Mouse (Mus musculus): ENCODE data around the gene Tldc2. TPM values are rescaled to one million over a fixed set of nuclear protein-coding genes. Genes with fewer than 3 reads are reported as not detected.

Gene Tldc2
- polyA plus RNA-seq, 1 experiment from 2014 or later: not detected

GRCm38 (mm10) chr2:157064978-157065878, 21.6 kb upstream of the Tldc2 start:
- peak overlapping the region; percentile 25; the same call in 1 of the 2 replicates for H3K27ac ChIP-seq
- H3K4me3 ChIP-seq: no peak overlapping the region
- H3K4me1 ChIP-seq: peaks cover 82% of the 10 kb centered on the region
- H3K9me3 ChIP-seq: no peaks in the 10 kb centered on the region
- peaks cover 57% of the 10 kb centered on the region for H3K36me3 ChIP-seq (replicated peaks)
- H3K27me3 ChIP-seq (ENCODE audit: poor library complexity, severe bottlenecking): no peaks in the 10 kb centered on the region
- 82% methylated on average over 14 of the region's 14 CpGs for WGBS
- DNase-seq (ENCODE audit: extremely low spot score, low spot score): no peak

GRCm38 (mm10) chr2:157065879-157066226, 21.0 kb upstream of the Tldc2 start:
- Histone ChIP-seq H3K27ac (no peak overlapping the region), H3K9me3 (no peaks in the 10 kb centered on the region), H3K36me3 (replicated peaks) (peaks cover 60% of the 10 kb centered on the region), H3K4me3 (no peak overlapping the region), H3K4me1 (peaks cover 88% of the 10 kb centered on the region), H3K27me3 (ENCODE audit: poor library complexity, severe bottlenecking) (no peaks in the 10 kb centered on the region)
- WGBS: 84% methylated on average over 7 of the region's 7 CpGs
- DNase-seq (ENCODE audit: extremely low spot score, low spot score): no peak

DNA sequence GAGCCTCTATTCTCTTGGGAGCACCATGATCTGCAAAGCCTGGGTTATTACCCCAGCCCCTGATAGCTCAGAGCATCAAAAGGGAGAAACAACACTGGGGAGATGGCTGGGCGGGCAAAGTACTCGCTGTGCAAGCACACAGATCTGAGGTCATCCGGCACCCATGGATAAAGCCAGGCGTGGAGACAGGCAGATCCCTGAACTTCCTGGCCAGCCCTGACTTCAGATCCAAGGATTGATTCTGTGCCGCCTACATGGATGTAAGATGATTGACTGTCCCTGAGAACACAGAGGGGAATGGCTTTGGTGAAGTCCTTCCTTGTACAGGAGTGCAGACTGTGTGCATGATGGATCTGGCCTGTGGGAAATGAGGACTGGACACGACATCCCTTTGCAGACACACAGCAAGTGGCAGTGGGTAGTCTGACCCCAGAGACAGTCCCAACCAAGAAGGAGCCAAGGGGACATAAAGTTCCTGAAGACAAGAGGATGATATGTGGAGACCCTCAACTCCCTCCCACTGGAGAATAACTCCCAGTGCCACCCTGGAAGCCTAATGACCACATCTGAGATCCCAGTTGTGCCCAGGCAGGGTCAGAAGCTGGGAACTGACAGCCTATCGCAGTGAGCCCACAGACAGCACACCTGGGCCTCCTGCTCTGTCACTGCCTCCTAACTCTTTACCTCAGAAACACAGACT, 20.0 kb upstream of the Tldc2 start:
- no peak for DNase-seq (ENCODE audit: extremely low spot score, low spot score)
- WGBS: 90% methylated on average over 7 of the region's 7 CpGs
- peaks cover 96% of the 10 kb centered on the region for H3K4me1 ChIP-seq

GRCm38 (mm10) chr2:157068701-157069354, 18.0 kb upstream of the Tldc2 start:
- H3K4me1 ChIP-seq: peaks cover 97% of the 10 kb centered on the region
- 76% methylated on average over 14 of the region's 14 CpGs for WGBS
- peaks cover 67% of the 10 kb centered on the region for H3K36me3 ChIP-seq (replicated peaks)
- DNase-seq (ENCODE audit: extremely low spot score, low spot score): no peak
- peak overlapping the region; percentile 66 for H3K27ac ChIP-seq
- H3K27me3 ChIP-seq (ENCODE audit: poor library complexity, severe bottlenecking): no peaks in the 10 kb centered on the region
- H3K9me3 ChIP-seq: no peaks in the 10 kb centered on the region
- 0 out of 2 replicates have a peak overlapping the region, but pooled peaks have one; percentile 1 for H3K4me3 ChIP-seq

More for the DNA sequence above, 20.0 kb upstream of the Tldc2 start:
- Histone ChIP-seq H3K9me3 (no peaks in the 10 kb centered on the region), H3K27ac (no peak overlapping the region), H3K36me3 (replicated peaks) (peaks cover 62% of the 10 kb centered on the region), H3K27me3 (ENCODE audit: poor library complexity, severe bottlenecking) (no peaks in the 10 kb centered on the region), H3K4me3 (no peak overlapping the region)

GRCm38 (mm10) chr2:157069355-157069735, 17.5 kb upstream of the Tldc2 start:
- 0 out of 2 replicates have a peak overlapping the region, but pooled peaks have one; percentile 1 for H3K4me3 ChIP-seq
- 57% methylated on average over 3 of the region's 3 CpGs for WGBS
- no peaks in the 10 kb centered on the region for H3K9me3 ChIP-seq
- H3K36me3 ChIP-seq (replicated peaks): peaks cover 68% of the 10 kb centered on the region
- H3K4me1 ChIP-seq: peaks cover 97% of the 10 kb centered on the region
- H3K27me3 ChIP-seq (ENCODE audit: poor library complexity, severe bottlenecking): no peaks in the 10 kb centered on the region
- H3K27ac ChIP-seq: peak overlapping the region; percentile 66
- no peak for DNase-seq (ENCODE audit: extremely low spot score, low spot score)

GRCm38 (mm10) chr2:157069755-157070315, 17.0 kb upstream of the Tldc2 start:
- H3K4me1 ChIP-seq: peaks cover 97% of the 10 kb centered on the region
- 0 out of 2 replicates have a peak overlapping the region, but pooled peaks have one; percentile 1 for H3K4me3 ChIP-seq
- H3K27me3 ChIP-seq (ENCODE audit: poor library complexity, severe bottlenecking): no peaks in the 10 kb centered on the region
- 62% methylated on average over 3 of the region's 3 CpGs for WGBS
- DNase-seq (ENCODE audit: extremely low spot score, low spot score): no peak
- H3K36me3 ChIP-seq (replicated peaks): peaks cover 66% of the 10 kb centered on the region
- H3K9me3 ChIP-seq: no peaks in the 10 kb centered on the region
- H3K27ac ChIP-seq: peak overlapping the region; percentile 66

DNA sequence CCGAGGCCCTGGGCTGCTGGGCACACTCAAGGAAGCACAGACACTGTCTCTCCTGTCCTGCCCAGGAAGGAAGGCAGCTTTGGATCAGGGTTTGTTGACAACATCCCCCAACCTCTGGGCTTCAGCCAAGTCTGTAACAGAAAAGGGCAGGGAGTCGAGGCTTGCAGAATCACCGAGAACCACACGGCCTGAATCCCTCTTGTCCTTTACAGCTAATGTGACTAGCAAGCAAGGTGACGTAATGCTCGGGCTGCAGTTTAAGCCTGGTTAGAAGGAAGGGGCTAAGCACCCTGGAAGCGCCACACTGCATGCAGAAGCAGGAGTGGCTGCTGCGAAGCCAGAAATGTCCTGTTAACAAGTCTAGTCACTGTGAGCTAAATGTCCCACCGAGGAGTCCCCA, 16.5 kb upstream of the Tldc2 start:
- 75% methylated on average over 9 of the region's 9 CpGs for WGBS
- peaks cover 66% of the 10 kb centered on the region for H3K36me3 ChIP-seq (replicated peaks)
- no peaks in the 10 kb centered on the region for H3K27me3 ChIP-seq (ENCODE audit: poor library complexity, severe bottlenecking)
- H3K9me3 ChIP-seq: no peaks in the 10 kb centered on the region
- peak overlapping the region; percentile 66 for H3K27ac ChIP-seq
- no peak for DNase-seq (ENCODE audit: extremely low spot score, low spot score)
- no peak overlapping the region for H3K4me3 ChIP-seq
- peaks cover 97% of the 10 kb centered on the region for H3K4me1 ChIP-seq

DNA sequence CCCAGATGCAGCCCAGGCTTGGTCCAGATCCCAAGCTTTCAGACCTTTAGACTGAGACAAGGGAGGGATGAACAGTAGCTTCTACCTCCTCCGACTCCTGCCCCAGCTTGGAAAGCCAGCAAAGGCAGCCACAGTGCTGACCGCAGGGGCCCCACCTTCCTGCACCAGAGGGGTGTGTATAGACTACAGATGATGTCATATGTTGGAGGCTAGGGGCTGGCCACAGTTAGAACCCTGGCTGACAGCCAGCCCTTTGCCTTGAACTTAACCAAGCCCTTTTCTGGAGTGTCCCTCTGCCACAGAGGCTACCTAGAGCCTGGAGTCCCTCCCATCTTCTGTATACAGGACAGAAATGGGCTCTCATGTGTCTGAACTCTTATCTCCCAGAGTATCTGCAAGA, 15.3 kb upstream of the Tldc2 start:
- Histone ChIP-seq H3K4me1 (peaks cover 100% of the 10 kb centered on the region), H3K27ac (no peak overlapping the region), H3K4me3 (no peak overlapping the region), H3K36me3 (replicated peaks) (peaks cover 71% of the 10 kb centered on the region), H3K9me3 (no peaks in the 10 kb centered on the region), H3K27me3 (ENCODE audit: poor library complexity, severe bottlenecking) (no peaks in the 10 kb centered on the region)
- no peak for DNase-seq (ENCODE audit: extremely low spot score, low spot score)
- WGBS: 90% methylated on average over 2 of the region's 2 CpGs

GRCm38 (mm10) chr2:157072316-157072990, 14.4 kb upstream of the Tldc2 start:
- Histone ChIP-seq H3K27ac (no peak overlapping the region; the same call in 1 of the 2 replicates), H3K4me3 (no peak overlapping the region), H3K27me3 (ENCODE audit: poor library complexity, severe bottlenecking) (no peaks in the 10 kb centered on the region), H3K36me3 (replicated peaks) (peaks cover 70% of the 10 kb centered on the region), H3K9me3 (no peaks in the 10 kb centered on the region), H3K4me1 (peaks cover 100% of the 10 kb centered on the region)
- no peak for DNase-seq (ENCODE audit: extremely low spot score, low spot score)
- WGBS: 76% methylated on average over 9 of the region's 9 CpGs

DNA sequence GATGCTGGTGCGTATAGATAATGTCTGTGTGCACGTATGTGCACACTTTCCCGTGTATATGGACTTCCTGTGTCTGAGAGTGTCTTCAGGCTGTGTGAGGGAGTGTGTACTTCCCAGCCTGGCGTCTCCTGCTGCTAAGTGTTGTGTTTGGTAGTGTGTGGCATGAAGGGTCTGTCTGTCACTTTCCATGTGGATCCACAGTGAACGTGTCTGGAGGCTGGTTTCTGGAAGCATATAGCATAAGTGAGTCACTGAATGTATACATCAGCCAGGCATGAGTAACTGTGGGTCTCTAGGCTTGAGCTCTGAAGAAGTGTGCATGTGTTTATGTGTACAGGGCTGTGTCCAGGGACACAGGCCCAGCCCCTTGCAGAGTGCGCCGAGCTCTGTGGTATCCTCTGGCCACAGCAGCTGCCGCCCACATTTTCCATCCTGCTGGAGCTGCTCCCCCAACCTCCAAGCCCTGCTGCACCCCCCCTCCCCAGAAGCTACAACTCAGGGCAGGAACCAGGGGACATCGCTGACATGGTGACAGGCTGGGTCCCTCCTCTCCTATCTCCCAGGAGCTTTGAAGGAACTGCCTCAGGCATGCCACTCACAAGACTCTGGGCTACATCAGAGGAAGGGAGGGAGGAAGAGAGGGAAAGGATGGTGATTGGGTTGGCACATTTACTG, 13.3 kb upstream of the Tldc2 start:
- WGBS: 89% methylated on average over 9 of the region's 9 CpGs
- Histone ChIP-seq H3K27me3 (ENCODE audit: poor library complexity, severe bottlenecking) (no peaks in the 10 kb centered on the region), H3K36me3 (replicated peaks) (peaks cover 67% of the 10 kb centered on the region), H3K4me3 (no peak overlapping the region), H3K27ac (peak overlapping the region; percentile 22; the same call in 1 of the 2 replicates), H3K9me3 (no peaks in the 10 kb centered on the region), H3K4me1 (peaks cover 98% of the 10 kb centered on the region)
- DNase-seq (ENCODE audit: extremely low spot score, low spot score): no peak

DNA sequence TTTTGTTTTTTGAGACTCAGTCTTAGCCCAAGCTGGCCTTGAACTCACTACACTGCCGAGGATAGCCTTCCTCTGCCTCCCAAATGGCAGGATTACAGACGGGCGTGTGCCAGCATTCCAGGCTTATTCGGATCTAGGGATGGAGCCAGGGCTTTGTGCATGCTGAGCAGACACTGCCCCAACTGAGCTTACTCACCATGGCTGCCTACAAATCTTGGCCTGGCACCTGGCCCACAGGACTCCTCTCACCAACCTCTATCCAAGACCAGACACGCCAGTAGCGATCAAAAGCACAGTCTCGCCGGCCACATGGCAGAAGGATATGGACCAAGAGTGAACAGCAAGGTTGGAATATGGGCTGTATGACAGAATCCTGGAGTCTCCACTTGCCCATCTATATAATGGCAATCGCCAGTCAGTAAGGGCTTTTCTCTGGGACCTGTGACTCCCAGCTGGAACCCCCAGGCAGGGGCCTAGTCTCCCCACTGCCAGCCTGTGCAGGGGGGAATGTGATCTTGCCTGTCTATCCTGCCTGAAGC, 12.6 kb upstream of the Tldc2 start:
- no peak overlapping the region for H3K27ac ChIP-seq
- no peaks in the 10 kb centered on the region for H3K27me3 ChIP-seq (ENCODE audit: poor library complexity, severe bottlenecking)
- H3K36me3 ChIP-seq (replicated peaks): peaks cover 66% of the 10 kb centered on the region
- no peaks in the 10 kb centered on the region for H3K9me3 ChIP-seq
- H3K4me3 ChIP-seq: no peak overlapping the region
- no peak for DNase-seq (ENCODE audit: extremely low spot score, low spot score)
- WGBS: 86% methylated on average over 9 of the region's 9 CpGs
- peaks cover 91% of the 10 kb centered on the region for H3K4me1 ChIP-seq
